Mouse (Mus musculus) C2C12 (cell line): ENCODE measurements around the gene Dcpp1.

Source experiments
- CTCF ChIP-seq: IDR thresholded peaks from one replicate; pipeline ENCODE4 v1.5.1; 2011; ENCODE audit not compliant: control insufficient read depth, insufficient read depth, insufficient read length
- MAX ChIP-seq: IDR thresholded peaks from one replicate; pipeline ENCODE4 v1.6.1; 2011; ENCODE audit warnings: mild to moderate bottlenecking, control low read depth
- MYOD1 ChIP-seq: IDR thresholded peaks from one replicate; pipeline ENCODE4 v1.6.1; 2011; ENCODE audit warnings: low read depth; ENCODE audit not compliant: control insufficient read depth, insufficient read length
- MYOG ChIP-seq: IDR thresholded peaks from one replicate; pipeline ENCODE4 v1.6.1; 2011; ENCODE audit not compliant: control insufficient read depth, insufficient read length; ENCODE audit errors: extremely low read depth
- USF1 ChIP-seq: IDR thresholded peaks from one replicate; pipeline ENCODE4 v1.6.1; 2011; ENCODE audit warnings: low read depth, mild to moderate bottlenecking, control low read depth, moderate library complexity

DNA sequence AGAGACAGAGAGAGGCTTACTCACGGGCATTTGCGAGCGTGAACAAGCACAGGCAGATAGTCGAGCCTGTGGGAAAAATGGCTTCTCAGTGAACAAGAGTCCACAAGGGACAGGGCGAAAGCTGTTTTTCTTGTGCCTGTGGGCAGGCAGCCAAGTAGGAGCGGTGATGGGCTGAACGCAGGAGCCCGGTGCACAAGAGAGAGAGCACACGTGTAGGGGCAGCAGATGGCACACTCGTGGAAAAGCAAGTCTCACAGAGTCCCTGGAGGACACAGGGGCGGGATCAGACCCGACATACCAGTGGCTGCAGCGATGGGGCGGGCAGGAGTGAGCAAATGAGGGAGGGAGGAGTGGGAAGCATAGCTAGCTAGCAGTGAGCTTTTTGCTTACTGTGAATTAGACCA lies 44.4 kb downstream of the Dcpp1 start:
- TF ChIP-seq CTCF (no peak), MYOG (no peak), USF1 (no peak), MYOD1 (no peak), MAX (no peak)
